Mouse (Mus musculus) olfactory bulb, adult 2 months (tissue): Measurements from ENCODE around the gene Elovl2. TPM values are rescaled to one million over a fixed set of nuclear protein-coding genes. Genes with fewer than 3 reads are reported as not detected.
"Not testable (repeated sequence)": the region's sequence is repeated elsewhere in the genome, so short reads cannot be mapped to it uniquely, and the experiment has no call there.

Source experiments
- H3K27ac ChIP-seq: fragments of 200-500 bp; 2 replicates; pipeline ENCODE4 v1.5.1; 2012; ENCODE audit warnings: low read depth, low read length; ENCODE audit not compliant: insufficient read depth
- H3K4me1 ChIP-seq: fragments of 200-500 bp; 2 replicates; pipeline ENCODE4 v1.6.1; 2012; ENCODE audit warnings: low read length; ENCODE audit not compliant: control insufficient read depth, insufficient read depth
- H3K4me3 ChIP-seq: fragments of 200-500 bp; 2 replicates; pipeline ENCODE4 v1.5.1; 2012; ENCODE audit warnings: mild to moderate bottlenecking, low read depth, low read length, moderate library complexity; ENCODE audit not compliant: insufficient read depth
- CTCF ChIP-seq: fragments of 200-500 bp; IDR thresholded peaks from 2 replicates; pipeline ENCODE4 v1.5.1; 2012; ENCODE audit warnings: low read depth, mild to moderate bottlenecking, low read length, moderate library complexity; ENCODE audit not compliant: insufficient read depth
- POLR2A ChIP-seq: fragments of 200-500 bp; IDR thresholded peaks from 2 replicates; pipeline ENCODE4 v1.6.1; 2012; ENCODE audit warnings: mild to moderate bottlenecking, low read depth, low read length, moderate library complexity; ENCODE audit not compliant: insufficient read depth
- WGBS: fragments of 180-500 bp; shearing (Covaris S2); methylation state at CpG from one replicate; pipeline ENCODE4 v1.1.7; 2018; 5-methylcytosine and 5-hydroxymethylcytosine counted together
- polyA plus RNA-seq: library from polyadenylated mRNA; stranded (reverse); fragments of >200 nt; gene quantifications from 2 replicates; pipeline ENCODE4 v1.2.4, GENCODE M21; 2012; ENCODE audit warnings: low replicate concordance; ENCODE audit not compliant: missing spikeins, insufficient read depth, insufficient read length

The Elovl2 gene
- polyA plus RNA-seq, 1 experiment: not detected

GRCm38 (mm10) chr13:41219056-41219455 is 1.1 kb downstream of the Elovl2 start:
- Histone ChIP-seq H3K27ac (no peak overlapping the region), H3K4me1 (peaks cover 4% of the 10 kb centered on the region; the same call in 1 of the 2 replicates), H3K4me3 (no peak overlapping the region)
- TF ChIP-seq CTCF: no peak
- no peak for TF ChIP-seq POLR2A
- 34% methylated on average over 1 of the region's 1 CpGs for WGBS

GRCm38 (mm10) chr13:41216236-41216635 is 4.0 kb downstream of the Elovl2 start:
- WGBS: 83% methylated on average over 3 of the region's 3 CpGs
- no peak for TF ChIP-seq CTCF
- TF ChIP-seq POLR2A: no peak
- Histone ChIP-seq H3K4me3 (no peak overlapping the region), H3K27ac (no peak overlapping the region), H3K4me1 (peaks cover 7% of the 10 kb centered on the region; the same call in 1 of the 2 replicates)

GRCm38 (mm10) chr13:41215669-41216068 is 4.5 kb downstream of the Elovl2 start:
- 79% methylated on average over 6 of the region's 6 CpGs for WGBS
- H3K27ac ChIP-seq: no peak overlapping the region
- peaks cover 7% of the 10 kb centered on the region; the same call in 1 of the 2 replicates for H3K4me1 ChIP-seq
- no peak overlapping the region for H3K4me3 ChIP-seq
- TF ChIP-seq POLR2A (no peak), CTCF (no peak)

DNA sequence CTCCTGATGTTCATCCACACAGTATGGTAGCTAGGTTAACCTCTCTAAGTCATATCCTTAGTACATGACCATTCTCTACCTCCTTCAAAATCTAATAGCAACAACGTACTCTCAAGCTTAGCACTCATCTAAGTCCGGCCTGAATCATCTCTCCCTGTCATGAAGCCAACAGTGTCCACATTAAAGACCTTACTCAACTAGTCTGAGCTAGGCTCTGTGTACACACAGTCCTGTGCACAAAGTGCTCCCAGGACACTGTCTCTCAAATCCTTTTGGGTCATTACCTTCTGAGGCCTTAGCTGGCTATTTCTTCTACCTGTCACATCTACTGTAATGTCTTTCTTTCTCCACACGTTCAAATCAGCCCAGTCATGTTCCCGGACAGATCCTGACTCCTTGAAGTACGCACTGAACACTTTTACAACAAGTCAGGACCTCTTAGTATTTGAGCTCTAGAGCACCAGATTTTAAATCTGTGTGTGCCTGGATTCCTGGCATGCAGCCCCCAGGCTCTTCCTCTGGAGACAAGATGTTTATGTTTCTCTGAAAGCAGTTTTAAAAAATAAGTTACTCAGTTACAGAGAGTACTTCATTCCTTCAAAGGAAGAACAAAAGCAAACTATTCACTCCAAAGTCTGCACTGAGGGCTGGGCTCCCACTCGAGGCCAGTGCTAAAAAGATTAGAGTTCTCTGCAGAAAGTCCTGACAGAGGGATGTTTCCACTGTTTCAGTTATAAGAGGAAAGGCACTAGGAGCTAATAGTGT is 7.5 kb downstream of the Elovl2 start:
- no peak for TF ChIP-seq POLR2A
- TF ChIP-seq CTCF: no peak
- no peak overlapping the region for H3K27ac ChIP-seq
- no peak overlapping the region for H3K4me3 ChIP-seq
- 0 out of 2 replicates have a peak, but pooled peaks cover 3% of the 10 kb centered on the region for H3K4me1 ChIP-seq
- 76% methylated on average over 6 of the region's 6 CpGs for WGBS

GRCm38 (mm10) chr13:41211276-41211675 is 8.9 kb downstream of the Elovl2 start:
- WGBS: 80% methylated on average over 4 of the region's 4 CpGs
- Histone ChIP-seq H3K27ac (no peak overlapping the region), H3K4me1 (0 out of 2 replicates have a peak, but pooled peaks cover 3% of the 10 kb centered on the region), H3K4me3 (no peak overlapping the region)
- TF ChIP-seq POLR2A (no peak), CTCF (no peak)

DNA sequence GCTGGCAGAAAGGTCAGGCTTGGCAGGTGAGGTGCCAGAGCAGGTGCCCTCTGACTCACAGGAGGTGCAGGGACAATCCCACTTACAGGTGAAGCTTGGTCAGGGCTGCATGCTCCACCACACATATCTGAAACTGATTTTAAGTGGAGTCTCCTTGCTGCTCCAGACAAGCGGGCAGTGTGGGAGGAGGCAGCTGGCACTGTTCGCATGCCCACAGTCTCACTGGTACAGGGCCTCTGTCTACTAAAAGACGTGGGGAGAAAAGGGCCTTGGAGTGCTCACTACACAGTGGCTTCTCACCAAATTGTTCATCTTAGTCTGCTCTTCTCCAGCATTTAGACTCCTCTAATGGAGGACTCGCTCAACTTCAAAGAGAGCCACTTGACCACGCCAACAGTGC is 14.0 kb downstream of the Elovl2 start:
- Histone ChIP-seq H3K4me1 (peaks cover 3% of the 10 kb centered on the region; the same call in 1 of the 2 replicates), H3K27ac (no peak overlapping the region), H3K4me3 (no peak overlapping the region)
- WGBS: 72% methylated on average over 5 of the region's 5 CpGs
- TF ChIP-seq POLR2A (no peak), CTCF (no peak)

DNA sequence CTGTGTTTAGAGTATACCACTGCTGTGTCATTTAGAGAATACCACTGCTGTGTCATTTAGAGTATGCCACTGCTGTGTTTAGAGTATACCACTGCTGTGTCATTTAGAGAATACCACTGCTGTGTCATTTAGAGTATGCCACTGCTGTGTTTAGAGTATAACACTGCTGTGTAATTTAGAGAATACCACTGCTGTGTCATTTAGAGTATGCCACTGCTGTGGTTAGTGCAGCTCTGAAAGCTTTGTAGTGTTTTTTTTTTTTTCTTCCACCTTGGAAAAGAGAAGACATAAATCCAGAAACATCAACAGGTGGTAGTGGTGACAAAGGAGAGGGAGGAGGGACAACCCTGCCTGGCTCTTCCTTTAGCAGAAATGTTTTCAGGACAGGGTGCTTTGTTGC is 14.6 kb downstream of the Elovl2 start:
- not testable (repeated sequence) for H3K4me3 ChIP-seq, H3K4me1 ChIP-seq, H3K27ac ChIP-seq

DNA sequence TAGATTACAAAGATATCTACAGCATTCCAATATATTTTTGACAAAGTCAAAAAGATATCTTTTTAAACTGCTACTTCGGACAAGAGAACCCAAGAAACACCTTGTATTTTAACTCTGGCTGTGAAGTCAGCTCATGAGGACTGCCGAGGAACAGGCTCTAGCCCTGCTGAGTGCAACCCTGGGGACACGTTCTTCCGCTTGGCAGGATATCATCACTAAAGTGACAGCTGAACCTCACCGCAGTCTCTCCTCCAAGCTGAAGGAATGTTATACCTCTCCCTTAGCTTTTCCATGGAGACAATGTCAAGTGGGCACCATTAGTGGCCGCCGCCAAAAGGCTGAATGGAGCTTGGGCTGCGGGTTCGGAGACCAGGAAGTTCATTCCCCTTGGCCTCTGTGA is 16.5 kb downstream of the Elovl2 start:
- WGBS: 80% methylated on average over 9 of the region's 9 CpGs
- peaks cover 3% of the 10 kb centered on the region; the same call in 1 of the 2 replicates for H3K4me1 ChIP-seq
- TF ChIP-seq POLR2A (no peak), CTCF (no peak)
- no peak overlapping the region for H3K4me3 ChIP-seq
- H3K27ac ChIP-seq: no peak overlapping the region

DNA sequence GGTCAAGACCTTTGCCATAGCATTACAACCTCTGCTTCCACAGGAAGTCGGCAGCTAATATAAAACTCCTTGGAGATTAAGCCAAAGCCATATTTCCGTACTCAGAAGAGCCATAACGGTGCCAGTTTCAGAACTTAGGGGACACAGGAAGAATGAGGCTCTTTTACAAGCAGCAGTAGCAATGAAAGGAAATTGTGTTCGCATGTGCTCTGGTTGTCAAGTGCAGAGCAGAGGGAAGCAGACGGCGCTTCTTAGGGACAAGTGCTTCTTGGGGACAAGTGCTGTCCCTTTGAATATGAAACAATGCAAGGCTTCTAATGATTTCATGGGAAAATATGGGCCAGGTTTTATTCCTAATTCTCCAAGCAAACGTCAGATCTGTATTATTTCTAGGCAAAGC is 16.9 kb downstream of the Elovl2 start:
- Histone ChIP-seq H3K4me3 (no peak overlapping the region), H3K4me1 (peaks cover 3% of the 10 kb centered on the region; the same call in 1 of the 2 replicates), H3K27ac (no peak overlapping the region)
- TF ChIP-seq POLR2A (no peak), CTCF (no peak)
- WGBS: 69% methylated on average over 7 of the region's 7 CpGs
